Mouse (Mus musculus) right cerebral cortex, postnatal 25 days (tissue): Measurements from ENCODE around the gene Rhot2.

Experiments used
- DNase-seq: peaks from one replicate; pipeline ENCODE4 v3.0.0; 2022

Rhot2 gene

GRCm38 (mm10) chr17:25840519-25840918 is 4.1 kb downstream of the Rhot2 start:
- no peak for DNase-seq

- no peak for DNase-seq
Measured at GRCm38 (mm10) chr17:25839455-25840235, 5.0 kb downstream of the Rhot2 start.

GRCm38 (mm10) chr17:25838904-25839303 is 5.7 kb downstream of the Rhot2 start:
- no peak for DNase-seq

GRCm38 (mm10) chr17:25837533-25837932 is 7.1 kb downstream of the Rhot2 start:
- DNase-seq, result no peak

- peak; percentile 87 for DNase-seq
Measured at GRCm38 (mm10) chr17:25837076-25837410, 7.6 kb downstream of the Rhot2 start, which contains the start of gene Rhbdl1. TSS of gene Rhbdl1 (minus strand) at chr17:25837295.

GRCm38 (mm10) chr17:25836397-25837075 is 8.1 kb downstream of the Rhot2 start:
- DNase-seq, result no peak

- no peak for DNase-seq
Measured at GRCm38 (mm10) chr17:25835816-25836215, 8.8 kb downstream of the Rhot2 start.

GRCm38 (mm10) chr17:25835301-25835700 is 9.3 kb downstream of the Rhot2 start:
- no peak for DNase-seq

GRCm38 (mm10) chr17:25834595-25835222 is 9.9 kb downstream of the Rhot2 start:
- no peak for DNase-seq

GRCm38 (mm10) chr17:25833961-25834594 is 10.6 kb downstream of the Rhot2 start:
- no peak for DNase-seq

- no peak for DNase-seq
Measured at GRCm38 (mm10) chr17:25833291-25833663, 11.4 kb downstream of the Rhot2 start, which contains the start of gene Stub1. TSS of gene Stub1 (minus strand) at chr17:25833404.

- peak; percentile 98 for DNase-seq
Measured at GRCm38 (mm10) chr17:25832436-25833290, 12.0 kb downstream of the Rhot2 start.

- no peak for DNase-seq
Measured at GRCm38 (mm10) chr17:25831451-25832281, 13.0 kb downstream of the Rhot2 start.

- DNase-seq, result no peak
Measured at GRCm38 (mm10) chr17:25830806-25831431, 13.7 kb downstream of the Rhot2 start.

- no peak for DNase-seq
Measured at GRCm38 (mm10) chr17:25830200-25830753, 14.4 kb downstream of the Rhot2 start.

GRCm38 (mm10) chr17:25829558-25830017 is 15.1 kb downstream of the Rhot2 start:
- DNase-seq, result no peak

- peak; percentile 86 for DNase-seq
Measured at GRCm38 (mm10) chr17:25828712-25829557, 15.7 kb downstream of the Rhot2 start, which contains the start of gene Jmjd8. TSS of gene Jmjd8 (plus strand) at chr17:25828867.

- DNase-seq, result no peak
Measured at GRCm38 (mm10) chr17:25828223-25828594, 16.4 kb downstream of the Rhot2 start.

GRCm38 (mm10) chr17:25827546-25828222 is 17.0 kb downstream of the Rhot2 start:
- no peak for DNase-seq
